Mouse (Mus musculus) heart, embryonic 16.5 days (tissue): Measurements from ENCODE around the gene Fuk. TPM values are rescaled to one million over a fixed set of nuclear protein-coding genes. Genes with fewer than 3 reads are reported as not detected.

ENCODE experiments used
- ATAC-seq: fragments of 200-750 bp; cut with Nextera tagmentation; replicated peaks from 2 replicates; pipeline ENCODE4 v1.8.0; 2017; ENCODE audit warnings: moderate number of reproducible peaks; ENCODE audit not compliant: insufficient read depth, low FRiP score; ENCODE audit errors: extremely low read depth
- H3K27ac ChIP-seq: fragments of 300-500 bp; sonication (generic); 2 replicates; pipeline ENCODE4 v1.5.1; 2014; ENCODE audit warnings: mild to moderate bottlenecking, low read length, control low read depth, moderate library complexity
- H3K27me3 ChIP-seq: fragments of 300-500 bp; sonication (generic); 2 replicates; pipeline ENCODE4 v1.6.1; 2014; ENCODE audit warnings: low read length, mixed read lengths; ENCODE audit not compliant: control insufficient read depth, insufficient read depth
- H3K36me3 ChIP-seq: fragments of 300-500 bp; sonication (generic); 2 replicates; pipeline ENCODE4 v1.6.1; 2014; ENCODE audit not compliant: control insufficient read depth, insufficient read depth
- H3K4me1 ChIP-seq: fragments of 300-500 bp; sonication (generic); 2 replicates; pipeline ENCODE4 v1.6.1; 2014; ENCODE audit warnings: low read length, mixed read lengths; ENCODE audit not compliant: control insufficient read depth, insufficient read depth
- H3K4me2 ChIP-seq: fragments of 300-500 bp; sonication (generic); 2 replicates; pipeline ENCODE4 v1.6.1; 2014; ENCODE audit warnings: low read depth, mild to moderate bottlenecking, control low read depth, low read length
- H3K4me3 ChIP-seq: fragments of 300-500 bp; sonication (generic); 2 replicates; pipeline ENCODE4 v1.5.1; 2014; ENCODE audit warnings: mild to moderate bottlenecking, control low read depth, low read length
- H3K9ac ChIP-seq: fragments of 300-500 bp; sonication (generic); 2 replicates; pipeline ENCODE4 v1.6.1; 2014; ENCODE audit warnings: low read length, control low read depth
- H3K9me3 ChIP-seq: fragments of 300-500 bp; sonication (generic); replicated peaks from 2 replicates; pipeline ENCODE4 v1.6.1; 2016; ENCODE audit warnings: low read length; ENCODE audit not compliant: control insufficient read depth
- WGBS: fragments of 180-500 bp; shearing (Covaris S2); extraction: QIAGEN DNeasy Blood & Tissue Kit; methylation state at CpG from one replicate; pipeline ENCODE4 v1.1.7; 2014; 5-methylcytosine and 5-hydroxymethylcytosine counted together
- polyA plus RNA-seq: library from polyadenylated mRNA; unstranded; fragments of >200 nt; fragmentation: Nextera tagmentation; extraction: Ambion mirVana; gene quantifications from 2 replicates; pipeline ENCODE4 v1.2.1, GENCODE M21; 2015

The Fuk gene
- polyA plus RNA-seq, 1 experiment from 2014 or later = 5.7 TPM

- ATAC-seq = no peak
Observed at GRCm38 (mm10) chr8:110906682-110907081, 4.4 kb upstream of the Fuk start.

DNA sequence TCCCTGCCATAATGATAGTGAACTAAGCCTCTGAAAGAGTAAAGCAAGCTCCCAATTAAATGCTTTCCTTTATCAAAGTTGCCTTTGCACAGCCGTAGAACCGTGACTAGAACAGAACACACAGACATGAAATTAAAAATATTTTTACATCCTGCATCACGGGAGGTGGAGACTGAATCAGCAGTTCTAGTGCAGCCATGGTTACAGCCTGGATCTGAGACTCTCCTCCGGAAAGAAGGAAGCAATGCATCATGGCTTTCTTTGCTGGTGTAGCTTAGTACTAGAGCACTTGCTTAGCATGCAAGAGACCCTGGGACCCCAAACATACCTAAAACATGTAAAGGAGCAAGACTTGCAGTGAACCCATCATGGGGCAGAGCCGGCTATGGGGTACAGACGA lies 3.1 kb upstream of the Fuk start:
- no peak for ATAC-seq
- no peak overlapping the region for H3K27ac ChIP-seq
- H3K36me3 ChIP-seq = no peaks in the 10 kb centered on the region
- H3K9me3 ChIP-seq = no peaks in the 10 kb centered on the region
- WGBS = 80% methylated on average over 6 of the region's 6 CpGs
- no peak overlapping the region for H3K9ac ChIP-seq
- no peak overlapping the region for H3K4me2 ChIP-seq
- H3K27me3 ChIP-seq = no peaks in the 10 kb centered on the region
- H3K4me1 ChIP-seq = peaks cover 3% of the 10 kb centered on the region; the same call in 1 of the 2 replicates
- H3K4me3 ChIP-seq = no peak overlapping the region

More at GRCm38 (mm10) chr8:110906682-110907081, 4.4 kb upstream of the Fuk start:
- H3K4me2 ChIP-seq = no peak overlapping the region
- no peak overlapping the region for H3K27ac ChIP-seq
- 82% methylated on average over 1 of the region's 1 CpGs for WGBS
- no peaks in the 10 kb centered on the region for H3K27me3 ChIP-seq
- no peaks in the 10 kb centered on the region for H3K9me3 ChIP-seq
- H3K4me1 ChIP-seq = peaks cover under 1% of the 10 kb centered on the region; the same call in 1 of the 2 replicates
- H3K9ac ChIP-seq = no peak overlapping the region
- H3K4me3 ChIP-seq = no peak overlapping the region
- H3K36me3 ChIP-seq = no peaks in the 10 kb centered on the region

DNA sequence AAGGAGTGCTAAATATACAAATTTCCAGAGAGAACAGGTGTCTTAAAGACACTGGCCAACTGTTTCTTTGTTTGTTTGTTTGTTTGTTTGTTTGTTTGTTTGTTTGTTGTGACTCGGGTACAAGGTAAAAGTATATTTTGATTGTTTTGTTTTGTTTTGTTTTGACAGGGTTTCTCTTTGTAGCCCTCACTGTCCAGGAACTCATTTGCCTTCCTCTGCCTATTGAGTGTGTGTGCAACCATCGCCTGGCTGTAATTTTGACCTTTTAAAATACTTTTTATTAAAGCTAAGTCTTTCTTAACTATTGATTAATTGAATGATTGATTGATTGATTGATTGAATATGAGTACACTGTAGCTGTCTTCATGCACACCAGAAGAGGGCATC lies 284 bp upstream of the Fuk start:
- WGBS = 54% methylated on average over 2 of the region's 2 CpGs
- H3K9me3 ChIP-seq = no peaks in the 10 kb centered on the region
- H3K27ac ChIP-seq = no peak overlapping the region
- ATAC-seq = no peak
- H3K9ac ChIP-seq = no peak overlapping the region
- H3K36me3 ChIP-seq = peaks cover 3% of the 10 kb centered on the region; the same call in 1 of the 2 replicates
- peaks cover 3% of the 10 kb centered on the region; the same call in 1 of the 2 replicates for H3K4me1 ChIP-seq
- peak overlapping the region; percentile 67 for H3K4me3 ChIP-seq
- H3K27me3 ChIP-seq = no peaks in the 10 kb centered on the region
- peak overlapping the region; percentile 78 for H3K4me2 ChIP-seq

DNA sequence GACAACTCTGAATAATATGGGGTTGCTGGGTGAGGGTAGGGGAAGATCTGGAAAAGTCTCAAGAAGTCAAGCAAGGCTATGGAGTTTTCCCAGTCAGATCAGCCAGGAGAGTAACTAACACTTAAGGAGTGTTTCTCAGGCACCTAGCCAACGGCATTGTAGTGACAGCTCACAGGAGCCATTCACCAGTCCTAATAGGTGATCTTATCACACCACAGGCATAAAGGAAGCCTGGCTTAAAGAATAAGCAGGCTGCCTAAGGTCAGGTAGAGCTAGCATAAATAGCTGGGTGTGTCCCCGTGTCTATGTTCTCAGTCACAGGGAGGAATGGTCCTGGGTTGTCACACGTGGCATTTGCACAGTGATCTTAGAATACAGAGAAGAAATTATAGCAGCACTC lies 1.2 kb downstream of the Fuk start:
- H3K27ac ChIP-seq = no peak overlapping the region
- peaks cover 3% of the 10 kb centered on the region; the same call in 1 of the 2 replicates for H3K4me1 ChIP-seq
- no peaks in the 10 kb centered on the region for H3K27me3 ChIP-seq
- no peak overlapping the region for H3K4me3 ChIP-seq
- peaks cover 3% of the 10 kb centered on the region; the same call in 1 of the 2 replicates for H3K36me3 ChIP-seq
- ATAC-seq = no peak
- no peak overlapping the region for H3K9ac ChIP-seq
- WGBS = 69% methylated on average over 3 of the region's 3 CpGs
- no peaks in the 10 kb centered on the region for H3K9me3 ChIP-seq
- H3K4me2 ChIP-seq = no peak overlapping the region

GRCm38 (mm10) chr8:110897495-110897894 lies 4.8 kb downstream of the Fuk start:
- WGBS = 91% methylated on average over 6 of the region's 6 CpGs
- no peaks in the 10 kb centered on the region for H3K27me3 ChIP-seq
- H3K4me1 ChIP-seq = peaks cover 3% of the 10 kb centered on the region; the same call in 1 of the 2 replicates
- H3K9ac ChIP-seq = no peak overlapping the region
- peaks cover 3% of the 10 kb centered on the region; the same call in 1 of the 2 replicates for H3K36me3 ChIP-seq
- H3K4me3 ChIP-seq = no peak overlapping the region
- H3K9me3 ChIP-seq = no peaks in the 10 kb centered on the region
- H3K4me2 ChIP-seq = no peak overlapping the region
- no peak overlapping the region for H3K27ac ChIP-seq
- ATAC-seq = no peak

- 92% methylated on average over 13 of the region's 13 CpGs for WGBS
- Histone ChIP-seq H3K27me3 (no peaks in the 10 kb centered on the region), H3K4me1 (no peaks in the 10 kb centered on the region), H3K36me3 (peaks cover 3% of the 10 kb centered on the region; the same call in 1 of the 2 replicates), H3K4me2 (no peak overlapping the region), H3K4me3 (no peak overlapping the region), H3K9me3 (no peaks in the 10 kb centered on the region), H3K9ac (no peak overlapping the region), H3K27ac (no peak overlapping the region)
- no peak for ATAC-seq
Observed at GRCm38 (mm10) chr8:110895812-110896211, 6.5 kb downstream of the Fuk start.

GRCm38 (mm10) chr8:110895254-110895653 lies 7.0 kb downstream of the Fuk start:
- H3K4me2 ChIP-seq = no peak overlapping the region
- peaks cover 3% of the 10 kb centered on the region; the same call in 1 of the 2 replicates for H3K36me3 ChIP-seq
- no peak overlapping the region for H3K9ac ChIP-seq
- no peaks in the 10 kb centered on the region for H3K9me3 ChIP-seq
- no peak overlapping the region for H3K27ac ChIP-seq
- no peak overlapping the region for H3K4me3 ChIP-seq
- no peaks in the 10 kb centered on the region for H3K4me1 ChIP-seq
- 74% methylated on average over 4 of the region's 9 CpGs for WGBS
- H3K27me3 ChIP-seq = no peaks in the 10 kb centered on the region
- no peak for ATAC-seq

GRCm38 (mm10) chr8:110894851-110895250 lies 7.4 kb downstream of the Fuk start:
- H3K9me3 ChIP-seq = no peaks in the 10 kb centered on the region
- no peak overlapping the region for H3K9ac ChIP-seq
- no peak overlapping the region for H3K4me2 ChIP-seq
- H3K4me1 ChIP-seq = no peaks in the 10 kb centered on the region
- no peak for ATAC-seq
- no peak overlapping the region for H3K4me3 ChIP-seq
- 81% methylated on average over 10 of the region's 10 CpGs for WGBS
- H3K27ac ChIP-seq = no peak overlapping the region
- H3K27me3 ChIP-seq = no peaks in the 10 kb centered on the region
- peaks cover 3% of the 10 kb centered on the region; the same call in 1 of the 2 replicates for H3K36me3 ChIP-seq

GRCm38 (mm10) chr8:110892913-110893312 lies 9.4 kb downstream of the Fuk start:
- Histone ChIP-seq H3K27me3 (no peaks in the 10 kb centered on the region), H3K27ac (no peak overlapping the region), H3K4me1 (no peaks in the 10 kb centered on the region), H3K9me3 (no peaks in the 10 kb centered on the region), H3K4me2 (no peak overlapping the region), H3K36me3 (no peaks in the 10 kb centered on the region), H3K9ac (no peak overlapping the region), H3K4me3 (no peak overlapping the region)
- 98% methylated on average over 2 of the region's 2 CpGs for WGBS
- ATAC-seq = no peak
